Mouse (Mus musculus): ENCODE measurements around the gene Hpdl. TPM values are rescaled to one million over a fixed set of nuclear protein-coding genes. Genes with fewer than 3 reads are reported as not detected.

The Hpdl gene
- total and polyA plus RNA-seq, 3 experiments: 0.31 to 1.2 (median 0.59) TPM

GRCm38 (mm10) chr4:116799901-116800300 is 21.6 kb downstream of the Hpdl start:
- H3K9me3 ChIP-seq (replicated peaks; ENCODE audit: low read length): no peaks in the 10 kb centered on the region
- no peak overlapping the region for H3K4me3 ChIP-seq (replicated peaks in 1 of 3; ENCODE audit: low read depth in 2 of 3, low read length in 2 of 3, poor library complexity in 1 of 3)
- in situ Hi-C loops (cut with MboI; ENCODE audit: low pct_ligation_motif_present, low pct_unique_long_range_greater_than_20kb, low sequenced_read_pairs): loop anchor here (25.0 kb wide), 1 partner anchor 638 kb away; the partner anchor contains the start of genes 1700042G07Rik, Gm49337, Lurap1 and Tspan1
- no peak for DNase-seq (ENCODE audit: extremely low read depth)
- no peak for TF ChIP-seq MXI1 (IDR thresholded peaks at IDR 0.05; ENCODE audit: low read depth, low read length)
- no peak for TF ChIP-seq JUND (conservative IDR thresholded peaks at IDR 0.05; ENCODE audit: low read depth, low read length)
- TF ChIP-seq TBP (conservative IDR thresholded peaks at IDR 0.05; ENCODE audit: low read depth, low read length): no peak
- no peak for TF ChIP-seq ZMIZ1 (IDR thresholded peaks at IDR 0.05; ENCODE audit: low read depth, low read length)
- TF ChIP-seq CTCF (conservative IDR thresholded peaks at IDR 0.05 in 1 of 2, IDR thresholded peaks at IDR 0.05 in 1 of 2; ENCODE audit: low read depth in 2 of 2, low read length in 2 of 2): peak; percentile 41 to 60
- no peak for TF ChIP-seq ZNF384 (IDR thresholded peaks at IDR 0.05; ENCODE audit: low read depth, low read length)
- TF ChIP-seq UBTF (IDR thresholded peaks at IDR 0.05; ENCODE audit: low read depth, low read length): no peak
- TF ChIP-seq MYC (IDR thresholded peaks at IDR 0.05; ENCODE audit: low read depth, low read length): no peak
- TF ChIP-seq SMC3 (IDR thresholded peaks at IDR 0.05; ENCODE audit: low read depth, low read length): peak; percentile 39
- TF ChIP-seq BHLHE40 (IDR thresholded peaks at IDR 0.05; ENCODE audit: low read depth, low read length): no peak
- H3K9ac ChIP-seq (ENCODE audit: insufficient read depth, low read depth): no peak overlapping the region
- no peak overlapping the region for H3K27ac ChIP-seq (ENCODE audit: insufficient read depth, low read depth)
- H3K79me2 ChIP-seq (replicated peaks; ENCODE audit: control insufficient read depth, extremely low read depth, insufficient read depth, poor library complexity, severe bottlenecking): no peaks in the 10 kb centered on the region
- H3K27me3 ChIP-seq (replicated peaks): no peaks in the 10 kb centered on the region
- H3K4me2 ChIP-seq (ENCODE audit: insufficient read depth, low read depth, poor library complexity, severe bottlenecking): no peak overlapping the region
- no peaks in the 10 kb centered on the region for H3K4me1 ChIP-seq (ENCODE audit: control insufficient read depth in 1 of 2, insufficient read depth in 2 of 2)
- H3K36me3 ChIP-seq (replicated peaks in 1 of 2; ENCODE audit: control insufficient read depth in 1 of 2, insufficient read depth in 1 of 2, low read length in 1 of 2): peaks cover 28 to 51% of the 10 kb centered on the region in 2 experiments
- dilution Hi-C loops (cut with MboI; ENCODE audit: extremely low pct_ligation_motif_present, extremely low pct_unique_long_range_greater_than_20kb, low sequenced_read_pairs): no loop called here

GRCm38 (mm10) chr4:116796442-116797110 is 24.9 kb downstream of the Hpdl start:
- in situ Hi-C loops (cut with MboI; ENCODE audit: low pct_ligation_motif_present, low pct_unique_long_range_greater_than_20kb, low sequenced_read_pairs) (no loop called here), dilution Hi-C loops (cut with MboI; ENCODE audit: extremely low pct_ligation_motif_present, extremely low pct_unique_long_range_greater_than_20kb, low sequenced_read_pairs) (no loop called here)
- TF ChIP-seq SMC3 (IDR thresholded peaks at IDR 0.05; ENCODE audit: low read depth, low read length): no peak
- TF ChIP-seq UBTF (IDR thresholded peaks at IDR 0.05; ENCODE audit: low read depth, low read length): no peak
- TF ChIP-seq ZMIZ1 (IDR thresholded peaks at IDR 0.05; ENCODE audit: low read depth, low read length): no peak
- TF ChIP-seq EP300 (IDR thresholded peaks at IDR 0.05; ENCODE audit: low read length): no peak
- TF ChIP-seq ZNF384 (IDR thresholded peaks at IDR 0.05; ENCODE audit: low read depth, low read length): no peak
- TF ChIP-seq BHLHE40 (IDR thresholded peaks at IDR 0.05; ENCODE audit: low read depth, low read length): no peak
- no peak for TF ChIP-seq POLR2A (IDR thresholded peaks at IDR 0.05; ENCODE audit: low read depth, low read length)
- TF ChIP-seq USF2 (conservative IDR thresholded peaks at IDR 0.05; ENCODE audit: low read depth, low read length): no peak
- TF ChIP-seq POLR2AphosphoS2 (IDR thresholded peaks at IDR 0.05; ENCODE audit: low read depth, low read length): no peak
- no peak for TF ChIP-seq CTCF (conservative IDR thresholded peaks at IDR 0.05 in 1 of 2, IDR thresholded peaks at IDR 0.05 in 1 of 2; ENCODE audit: low read depth in 2 of 2, low read length in 2 of 2)
- no peak for TF ChIP-seq IRF4 (IDR thresholded peaks at IDR 0.05; ENCODE audit: low read depth, low read length)
- TF ChIP-seq JUN (IDR thresholded peaks at IDR 0.05; ENCODE audit: insufficient read depth, low read depth, low read length): no peak
- TF ChIP-seq SIN3A (IDR thresholded peaks at IDR 0.05; ENCODE audit: low read length): no peak
- no peak for TF ChIP-seq RCOR1 (conservative IDR thresholded peaks at IDR 0.05; ENCODE audit: low read depth, low read length)
- TF ChIP-seq RAD21 (IDR thresholded peaks at IDR 0.05; ENCODE audit: low read depth, low read length): no peak
- no peak for TF ChIP-seq MXI1 (IDR thresholded peaks at IDR 0.05; ENCODE audit: low read depth, low read length)
- TF ChIP-seq ETS1 (conservative IDR thresholded peaks at IDR 0.05; ENCODE audit: low read depth, low read length): no peak
- no peak for TF ChIP-seq E2F4 (IDR thresholded peaks at IDR 0.05; ENCODE audit: insufficient replicate concordance, low read depth, low read length)
- TF ChIP-seq MEF2A (IDR thresholded peaks at IDR 0.05; ENCODE audit: borderline replicate concordance, low read depth, low read length): no peak
- no peak for DNase-seq (ENCODE audit: extremely low read depth)
- no peak overlapping the region for H3K27ac ChIP-seq (ENCODE audit: insufficient read depth, low read depth)
- no peaks in the 10 kb centered on the region for H3K27me3 ChIP-seq (replicated peaks)
- no peaks in the 10 kb centered on the region for H3K9me3 ChIP-seq (replicated peaks; ENCODE audit: low read length)
- peaks cover 5 to 27% of the 10 kb centered on the region in 2 experiments for H3K36me3 ChIP-seq (replicated peaks in 1 of 2; ENCODE audit: control insufficient read depth in 1 of 2, insufficient read depth in 1 of 2, low read length in 1 of 2)
- no peaks in the 10 kb centered on the region for H3K4me1 ChIP-seq (ENCODE audit: control insufficient read depth in 1 of 2, insufficient read depth in 2 of 2)
- no peak overlapping the region for H3K4me3 ChIP-seq (replicated peaks in 1 of 3; ENCODE audit: low read depth in 2 of 3, low read length in 2 of 3, poor library complexity in 1 of 3)
- no peak overlapping the region for H3K9ac ChIP-seq (ENCODE audit: insufficient read depth, low read depth)
- H3K79me2 ChIP-seq (replicated peaks; ENCODE audit: control insufficient read depth, extremely low read depth, insufficient read depth, poor library complexity, severe bottlenecking): no peaks in the 10 kb centered on the region
- no peak overlapping the region for H3K4me2 ChIP-seq (ENCODE audit: insufficient read depth, low read depth, poor library complexity, severe bottlenecking)
